Comparison of ENCODE assay signal across 12 mouse cellular contexts in genomic region chr11:21016133-21016746, GRCm38 (mm10).
A peak's percentile ranks its signal among the peaks of the same experiment; 100 is the strongest.
DNase-seq lines count a peak whose midpoint lies in the region; ATAC-seq and TF ChIP-seq lines count a peak whose summit lies in the region.
"Had no signal": no experiment of that assay in that cellular context is flagged by ENCODE, and none has a peak within 500 bp of the region (broad histone marks: within the 10 kb centered on the region; RNA-seq: fewer than 3 reads in every experiment).

No protein-coding gene starts in this region.

- H3K9me3 ChIP-seq in midbrain, embryonic 10.5 days (replicated peaks) = no peaks in the 10 kb centered on the region
- H3K9me3 ChIP-seq in midbrain, embryonic 15.5 days = no peaks in the 10 kb centered on the region
- H3K9me3 ChIP-seq in limb, embryonic 15.5 days = no peaks in the 10 kb centered on the region

- H3K4me3 ChIP-seq in midbrain, embryonic 10.5 days = no peak overlapping the region
- no peak overlapping the region for H3K4me3 ChIP-seq in midbrain, embryonic 15.5 days
- H3K4me3 ChIP-seq in limb, embryonic 15.5 days = no peak overlapping the region
- H3K4me3 ChIP-seq in kidney, adult 2 months (ENCODE audit: insufficient read depth, low read depth, low read length) = no peak overlapping the region
- no peak overlapping the region for H3K4me3 ChIP-seq in left cerebral cortex, adult 2 months

- TF ChIP-seq POLR2A in kidney, adult 2 months (IDR thresholded peaks at IDR 0.05; ENCODE audit: low read depth, low read length) = no peak

- H3K9ac ChIP-seq in midbrain, embryonic 15.5 days = no peak overlapping the region
- H3K9ac ChIP-seq in limb, embryonic 15.5 days = no peak overlapping the region

- H3K27ac ChIP-seq in midbrain, embryonic 10.5 days (replicated peaks) = 0 out of 2 replicates have a peak overlapping the region, but pooled peaks have one; percentile 4
- H3K27ac ChIP-seq in midbrain, embryonic 15.5 days = no peak overlapping the region
- 0 out of 2 replicates have a peak overlapping the region, but pooled peaks have one; percentile 11 for H3K27ac ChIP-seq in limb, embryonic 15.5 days
- H3K27ac ChIP-seq in kidney, adult 2 months (ENCODE audit: insufficient read depth, low read depth, low read length) = no peak overlapping the region
- H3K27ac ChIP-seq in left cerebral cortex, adult 2 months = no peak overlapping the region
- H3K27ac ChIP-seq: macrophage had no signal

- peak; percentile 91 for DNase-seq in heart, adult 11 months
- DNase-seq in heart, postnatal 4 days = no peak
- no peak for DNase-seq in midbrain, embryonic 10.5 days (ENCODE audit: low spot score)
- DNase-seq in cerebellum, adult 9-10 months = peak; percentile 86
- DNase-seq in kidney, adult 2 months = no peak
- no peak for DNase-seq in left cerebral cortex, adult 2 months (ENCODE audit: extremely low spot score in 1 of 2, low spot score in 2 of 2)
- DNase-seq: kidney, adult 8-10 months; right cerebral cortex, postnatal 25 days had no signal

- H3K4me1 ChIP-seq in midbrain, embryonic 10.5 days = peaks cover 33% of the 10 kb centered on the region
- peaks cover 10% of the 10 kb centered on the region for H3K4me1 ChIP-seq in midbrain, embryonic 15.5 days
- H3K4me1 ChIP-seq in limb, embryonic 15.5 days = 0 out of 2 replicates have a peak, but pooled peaks cover 6% of the 10 kb centered on the region
- no peaks in the 10 kb centered on the region; the same call in 1 of the 2 replicates for H3K4me1 ChIP-seq in kidney, adult 2 months (ENCODE audit: control insufficient read depth, insufficient read depth, low read length)

- no peak for TF ChIP-seq CTCF in kidney, adult 2 months (conservative IDR thresholded peaks at IDR 0.05; ENCODE audit: insufficient read depth, insufficient read length, low read depth, low read length)
- TF ChIP-seq CTCF in left cerebral cortex, adult 2 months (IDR thresholded peaks at IDR 0.05) = no peak

- no peaks in the 10 kb centered on the region for H3K36me3 ChIP-seq in midbrain, embryonic 10.5 days
- no peaks in the 10 kb centered on the region for H3K36me3 ChIP-seq in midbrain, embryonic 15.5 days (replicated peaks)
- no peaks in the 10 kb centered on the region for H3K36me3 ChIP-seq in limb, embryonic 15.5 days
- no peaks in the 10 kb centered on the region for H3K36me3 ChIP-seq in kidney, adult 2 months (ENCODE audit: control insufficient read depth, insufficient read depth, low read length)

- peaks cover 34% of the 10 kb centered on the region for H3K27me3 ChIP-seq in midbrain, embryonic 10.5 days (ENCODE audit: low read depth, poor library complexity, severe bottlenecking)
- H3K27me3 ChIP-seq in midbrain, embryonic 15.5 days (replicated peaks) = no peaks in the 10 kb centered on the region
- H3K27me3 ChIP-seq in limb, embryonic 15.5 days = no peaks in the 10 kb centered on the region
- no peaks in the 10 kb centered on the region for H3K27me3 ChIP-seq in kidney, adult 2 months (replicated peaks; ENCODE audit: control insufficient read depth, insufficient read depth, low read length)

- no peak for ATAC-seq in midbrain, embryonic 15.5 days (replicated peaks)
- ATAC-seq in limb, embryonic 15.5 days (ENCODE audit: insufficient number of reproducible peaks, low FRiP score, low TSS enrichment, low read depth) = no peak

- intact Hi-C loops in left cerebral cortex, adult 2 months (cut with DNase I) = no loop called here

- H3K4me2 ChIP-seq in midbrain, embryonic 15.5 days = no peak overlapping the region
- no peak overlapping the region for H3K4me2 ChIP-seq in limb, embryonic 15.5 days
- H3K4me2 ChIP-seq: heart, embryonic 11.5 days had no signal

- WGBS in midbrain, embryonic 10.5 days = 33% methylated on average over 4 of the region's 4 CpGs
- 20% methylated on average over 4 of the region's 4 CpGs for WGBS in midbrain, embryonic 15.5 days
- WGBS in limb, embryonic 15.5 days = 48% methylated on average over 4 of the region's 4 CpGs
- 58% methylated on average over 4 of the region's 4 CpGs for WGBS in kidney, adult 2 months

Comparison
In these comparisons a context has a peak if more than half of its experiments do, and no peak if none do; other contexts are left out.
1. DNase-seq: peak in heart, adult 11 months (single experiment) and cerebellum, adult 9-10 months (single experiment); none in heart, postnatal 4 days (single experiment), midbrain, embryonic 10.5 days (single experiment), kidney, adult 2 months (single experiment) and left cerebral cortex, adult 2 months (0 of 2).
2. H3K27ac ChIP-seq: peak in midbrain, embryonic 10.5 days (single experiment) and limb, embryonic 15.5 days (single experiment); none in midbrain, embryonic 15.5 days (single experiment), kidney, adult 2 months (single experiment) and left cerebral cortex, adult 2 months (single experiment).